Mouse (Mus musculus): ENCODE data around the gene Gm49380. TPM values are rescaled to one million over a fixed set of nuclear protein-coding genes. Genes with fewer than 3 reads are reported as not detected.
A peak's percentile ranks its signal among the peaks of the same experiment; 100 is the strongest.

Gm49380 gene
- polyA plus RNA-seq, 1 experiment from 2014 or later, result 0.11 TPM

DNA sequence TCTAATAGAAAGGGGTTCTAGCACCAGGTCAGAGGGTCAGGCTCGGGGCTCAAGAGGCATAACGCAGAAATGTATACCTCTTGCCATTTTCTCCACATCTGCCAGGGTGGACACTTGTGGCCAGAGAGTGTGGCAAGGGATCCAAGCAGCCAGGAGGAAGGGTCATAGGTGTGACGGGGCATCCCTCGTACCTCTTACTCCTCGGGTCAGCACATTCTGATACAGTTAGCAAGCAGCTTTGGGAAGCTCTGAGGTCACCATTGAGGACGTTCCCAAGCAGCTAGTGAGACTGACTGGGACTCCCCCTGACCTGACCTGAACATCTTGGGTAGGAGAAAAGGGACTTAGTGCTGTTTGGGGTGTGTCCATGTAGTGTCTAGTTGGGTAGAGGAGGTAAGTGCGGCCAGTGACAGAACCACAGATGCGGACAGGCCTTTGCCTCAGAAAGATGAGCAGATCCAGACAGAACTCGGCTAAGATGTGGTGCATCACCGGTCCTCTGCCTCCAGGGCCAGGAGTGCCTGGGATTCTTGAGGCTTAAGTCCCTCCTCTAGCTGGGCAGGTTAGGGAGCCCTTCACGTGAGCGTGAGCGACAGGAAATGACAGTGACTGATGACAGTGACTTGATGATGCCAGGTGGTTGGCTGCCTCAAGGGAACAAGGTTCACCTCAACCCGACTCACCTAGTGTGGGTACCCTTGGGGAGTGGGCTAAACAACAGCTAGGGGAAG, 43.0 kb downstream of the Gm49380 start:
- Histone ChIP-seq H3K36me3 (ENCODE audit: control insufficient read depth, insufficient read depth, low read length) (no peaks in the 10 kb centered on the region), H3K27ac (replicated peaks; ENCODE audit: low read depth, low read length) (no peak overlapping the region), H3K9ac (replicated peaks; ENCODE audit: low read length) (no peak overlapping the region), H3K4me1 (ENCODE audit: control insufficient read depth, insufficient read depth, low read length) (peaks cover 24% of the 10 kb centered on the region), H3K4me3 (replicated peaks; ENCODE audit: low read depth, low read length) (no peak overlapping the region), H3K4me2 (ENCODE audit: low read length) (no peak overlapping the region), H3K9me3 (ENCODE audit: control insufficient read depth, low read length) (no peaks in the 10 kb centered on the region), H3K27me3 (ENCODE audit: control insufficient read depth, insufficient read depth, low read length) (no peaks in the 10 kb centered on the region; the same call in 1 of the 2 replicates)
- 76% methylated on average over 14 of the region's 14 CpGs for WGBS
- ATAC-seq (ENCODE audit: low FRiP score, low TSS enrichment) (no peak), DNase-seq (no peak)

GRCm38 (mm10) chr9:44069252-44069651, 44.0 kb downstream of the Gm49380 start:
- no peak overlapping the region for H3K4me2 ChIP-seq (ENCODE audit: low read length)
- H3K9ac ChIP-seq (replicated peaks; ENCODE audit: low read length), result no peak overlapping the region
- ATAC-seq (ENCODE audit: low FRiP score, low TSS enrichment) (no peak), DNase-seq (no peak)
- peaks cover 24% of the 10 kb centered on the region for H3K4me1 ChIP-seq (ENCODE audit: control insufficient read depth, insufficient read depth, low read length)
- 31% methylated on average over 7 of the region's 7 CpGs for WGBS
- H3K27me3 ChIP-seq (ENCODE audit: control insufficient read depth, insufficient read depth, low read length), result no peaks in the 10 kb centered on the region; the same call in 1 of the 2 replicates
- H3K36me3 ChIP-seq (ENCODE audit: control insufficient read depth, insufficient read depth, low read length), result no peaks in the 10 kb centered on the region
- H3K9me3 ChIP-seq (ENCODE audit: control insufficient read depth, low read length), result no peaks in the 10 kb centered on the region
- H3K27ac ChIP-seq (replicated peaks; ENCODE audit: low read depth, low read length), result no peak overlapping the region
- no peak overlapping the region for H3K4me3 ChIP-seq (replicated peaks; ENCODE audit: low read depth, low read length)

DNA sequence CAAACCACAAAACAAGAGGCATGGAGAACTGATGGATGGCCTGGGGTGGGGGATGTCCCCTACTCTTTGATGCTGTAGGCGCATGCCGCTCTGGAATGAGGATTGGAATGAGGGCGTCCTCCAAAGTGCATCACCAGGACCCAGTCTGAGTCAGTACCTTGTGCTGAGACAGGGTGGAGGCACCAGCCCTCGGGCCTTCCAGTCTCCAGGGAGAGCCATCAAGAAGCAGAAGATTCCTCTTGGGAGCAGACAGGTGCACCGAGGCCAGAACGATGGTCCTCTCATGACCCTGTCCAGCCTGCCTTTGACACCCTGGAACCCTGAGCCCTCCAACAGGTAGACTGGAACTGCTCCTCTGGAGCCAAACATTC, 45.4 kb downstream of the Gm49380 start:
- Histone ChIP-seq H3K9me3 (ENCODE audit: control insufficient read depth, low read length) (no peaks in the 10 kb centered on the region), H3K36me3 (ENCODE audit: control insufficient read depth, insufficient read depth, low read length) (no peaks in the 10 kb centered on the region), H3K9ac (replicated peaks; ENCODE audit: low read length) (no peak overlapping the region), H3K4me1 (ENCODE audit: control insufficient read depth, insufficient read depth, low read length) (peaks cover 19% of the 10 kb centered on the region), H3K27me3 (ENCODE audit: control insufficient read depth, insufficient read depth, low read length) (no peaks in the 10 kb centered on the region; the same call in 1 of the 2 replicates), H3K4me3 (replicated peaks; ENCODE audit: low read depth, low read length) (no peak overlapping the region), H3K4me2 (ENCODE audit: low read length) (no peak overlapping the region), H3K27ac (replicated peaks; ENCODE audit: low read depth, low read length) (no peak overlapping the region)
- WGBS, result 85% methylated on average over 6 of the region's 6 CpGs
- no peak for ATAC-seq (ENCODE audit: low FRiP score, low TSS enrichment)
- DNase-seq, result no peak

- H3K4me1 ChIP-seq (ENCODE audit: control insufficient read depth, insufficient read depth, low read length), result peaks cover 13% of the 10 kb centered on the region
- peak overlapping the region; percentile 51 for H3K9ac ChIP-seq (replicated peaks; ENCODE audit: low read length)
- peak overlapping the region; percentile 78 for H3K4me2 ChIP-seq (ENCODE audit: low read length)
- WGBS, result 10% methylated on average over 15 of the region's 15 CpGs
- DNase-seq (no peak), ATAC-seq (ENCODE audit: low FRiP score, low TSS enrichment) (peak; percentile 43)
- H3K36me3 ChIP-seq (ENCODE audit: control insufficient read depth, insufficient read depth, low read length), result no peaks in the 10 kb centered on the region
- peak overlapping the region; percentile 47 for H3K4me3 ChIP-seq (replicated peaks; ENCODE audit: low read depth, low read length)
- no peaks in the 10 kb centered on the region for H3K9me3 ChIP-seq (ENCODE audit: control insufficient read depth, low read length)
- H3K27ac ChIP-seq (replicated peaks; ENCODE audit: low read depth, low read length), result no peak overlapping the region
- H3K27me3 ChIP-seq (ENCODE audit: control insufficient read depth, insufficient read depth, low read length), result no peaks in the 10 kb centered on the region; the same call in 1 of the 2 replicates
These were observed 45.9 kb downstream of the Gm49380 start for GRCm38 (mm10) chr9:44067241-44067959.

- DNase-seq (peak; percentile 99), ATAC-seq (ENCODE audit: low FRiP score, low TSS enrichment) (peak; percentile 97)
- H3K4me1 ChIP-seq (ENCODE audit: control insufficient read depth, insufficient read depth, low read length), result peaks cover 8% of the 10 kb centered on the region; the same call in 1 of the 2 replicates
- peak within 1 kb of the TSS; percentile 78 for H3K4me2 ChIP-seq (ENCODE audit: low read length)
- no peaks in the 10 kb centered on the region for H3K36me3 ChIP-seq (ENCODE audit: control insufficient read depth, insufficient read depth, low read length)
- no peak within 1 kb of the TSS for H3K27ac ChIP-seq (replicated peaks; ENCODE audit: low read depth, low read length)
- H3K9ac ChIP-seq (replicated peaks; ENCODE audit: low read length), result peak within 1 kb of the TSS; percentile 51
- H3K27me3 ChIP-seq (ENCODE audit: control insufficient read depth, insufficient read depth, low read length), result no peaks in the 10 kb centered on the region; the same call in 1 of the 2 replicates
- H3K4me3 ChIP-seq (replicated peaks; ENCODE audit: low read depth, low read length), result peak within 1 kb of the TSS; percentile 47
- WGBS, result under 1% methylated on average over 38 of the region's 38 CpGs
- no peaks in the 10 kb centered on the region for H3K9me3 ChIP-seq (ENCODE audit: control insufficient read depth, low read length)
These were observed 46.5 kb downstream of the Gm49380 start, which contains the start of gene Usp2 for GRCm38 (mm10) chr9:44066785-44067225. Gene Usp2 (plus strand): TSS chr9:44067021.

GRCm38 (mm10) chr9:44065177-44065576, 48.1 kb downstream of the Gm49380 start:
- ATAC-seq (ENCODE audit: low FRiP score, low TSS enrichment), result no peak
- Histone ChIP-seq H3K27ac (replicated peaks; ENCODE audit: low read depth, low read length) (no peak overlapping the region), H3K9ac (replicated peaks; ENCODE audit: low read length) (no peak overlapping the region), H3K27me3 (ENCODE audit: control insufficient read depth, insufficient read depth, low read length) (no peaks in the 10 kb centered on the region; the same call in 1 of the 2 replicates), H3K36me3 (ENCODE audit: control insufficient read depth, insufficient read depth, low read length) (no peaks in the 10 kb centered on the region), H3K4me1 (ENCODE audit: control insufficient read depth, insufficient read depth, low read length) (0 out of 2 replicates have a peak, but pooled peaks cover 4% of the 10 kb centered on the region), H3K4me2 (ENCODE audit: low read length) (no peak overlapping the region), H3K9me3 (ENCODE audit: control insufficient read depth, low read length) (no peaks in the 10 kb centered on the region), H3K4me3 (replicated peaks; ENCODE audit: low read depth, low read length) (no peak overlapping the region)
- no peak for DNase-seq
- WGBS, result 38% methylated on average over 1 of the region's 1 CpGs

DNA sequence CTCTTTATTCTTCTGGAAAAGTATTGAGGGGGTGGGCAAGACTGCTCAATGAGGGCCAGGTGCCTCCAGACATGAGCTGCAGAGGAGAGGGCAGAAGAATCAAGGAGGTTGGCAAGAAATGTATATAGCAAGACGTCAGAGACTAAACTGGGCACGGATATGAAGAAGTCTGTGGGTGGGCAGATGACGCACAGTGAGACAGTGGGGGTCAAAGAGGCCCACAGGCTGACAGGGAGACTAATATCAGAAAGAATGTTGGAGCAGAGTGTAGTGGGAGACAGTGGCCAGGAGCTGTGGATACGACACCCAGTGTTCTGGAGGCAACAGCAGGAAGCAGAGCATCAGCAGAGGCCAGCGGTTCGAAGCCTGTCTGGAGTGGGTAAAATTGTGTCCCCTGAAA, 54.7 kb downstream of the Gm49380 start:
- H3K9ac ChIP-seq (replicated peaks; ENCODE audit: low read length), result no peak overlapping the region
- no peak overlapping the region for H3K27ac ChIP-seq (replicated peaks; ENCODE audit: low read depth, low read length)
- DNase-seq, result no peak
- H3K36me3 ChIP-seq (ENCODE audit: control insufficient read depth, insufficient read depth, low read length), result no peaks in the 10 kb centered on the region
- no peak overlapping the region for H3K4me3 ChIP-seq (replicated peaks; ENCODE audit: low read depth, low read length)
- WGBS, result 87% methylated on average over 6 of the region's 6 CpGs
- H3K9me3 ChIP-seq (ENCODE audit: control insufficient read depth, low read length), result no peaks in the 10 kb centered on the region
- no peak for ATAC-seq (ENCODE audit: low FRiP score, low TSS enrichment)
- H3K27me3 ChIP-seq (ENCODE audit: control insufficient read depth, insufficient read depth, low read length), result no peaks in the 10 kb centered on the region
- H3K4me2 ChIP-seq (ENCODE audit: low read length), result no peak overlapping the region
- no peaks in the 10 kb centered on the region for H3K4me1 ChIP-seq (ENCODE audit: control insufficient read depth, insufficient read depth, low read length)

GRCm38 (mm10) chr9:44053936-44054335, 59.4 kb downstream of the Gm49380 start:
- H3K9me3 ChIP-seq (ENCODE audit: control insufficient read depth, low read length), result no peaks in the 10 kb centered on the region
- no peaks in the 10 kb centered on the region for H3K27me3 ChIP-seq (ENCODE audit: control insufficient read depth, insufficient read depth, low read length)
- no peaks in the 10 kb centered on the region for H3K4me1 ChIP-seq (ENCODE audit: control insufficient read depth, insufficient read depth, low read length)
- ATAC-seq (ENCODE audit: low FRiP score, low TSS enrichment), result no peak
- DNase-seq, result no peak
- WGBS, result 76% methylated on average over 1 of the region's 1 CpGs
- H3K27ac ChIP-seq (replicated peaks; ENCODE audit: low read depth, low read length), result no peak overlapping the region
- H3K36me3 ChIP-seq (ENCODE audit: control insufficient read depth, insufficient read depth, low read length), result no peaks in the 10 kb centered on the region
- no peak overlapping the region for H3K4me2 ChIP-seq (ENCODE audit: low read length)
- no peak overlapping the region for H3K9ac ChIP-seq (replicated peaks; ENCODE audit: low read length)
- H3K4me3 ChIP-seq (replicated peaks; ENCODE audit: low read depth, low read length), result no peak overlapping the region
